Mouse (Mus musculus) neural tube, embryonic 12.5 days (tissue): ENCODE measurements around the gene Ppp1r15b. TPM values are rescaled to one million over a fixed set of nuclear protein-coding genes. Genes with fewer than 3 reads are reported as not detected.

Experiments used
- ATAC-seq: fragments of 200-750 bp; cut with Nextera tagmentation; 2 replicates; pipeline ENCODE4 v1.8.0; 2017; ENCODE audit warnings: low read depth, mild to moderate bottlenecking, moderate TSS enrichment, moderate library complexity; ENCODE audit not compliant: low FRiP score
- H3K27ac ChIP-seq: fragments of 300-500 bp; sonication (generic); 2 replicates; pipeline ENCODE4 v1.5.1; 2016
- H3K27me3 ChIP-seq: fragments of 300-500 bp; sonication (generic); replicated peaks from 2 replicates; pipeline ENCODE4 v1.6.1; 2016; ENCODE audit warnings: mild to moderate bottlenecking
- H3K36me3 ChIP-seq: fragments of 300-500 bp; sonication (generic); 2 replicates; pipeline ENCODE4 v1.6.1; 2016; ENCODE audit warnings: mild to moderate bottlenecking
- H3K4me1 ChIP-seq: fragments of 300-500 bp; sonication (generic); 2 replicates; pipeline ENCODE4 v1.6.1; 2016
- H3K4me2 ChIP-seq: fragments of 300-500 bp; sonication (generic); replicated peaks from 2 replicates; pipeline ENCODE4 v1.6.1; 2016; ENCODE audit warnings: mild to moderate bottlenecking
- H3K4me3 ChIP-seq: fragments of 300-500 bp; sonication (generic); 2 replicates; pipeline ENCODE4 v1.5.1; 2016
- H3K9ac ChIP-seq: fragments of 300-500 bp; sonication (generic); 2 replicates; pipeline ENCODE4 v1.6.1; 2016; ENCODE audit warnings: mild to moderate bottlenecking
- H3K9me3 ChIP-seq: fragments of 300-500 bp; sonication (generic); 2 replicates; pipeline ENCODE4 v1.6.1; 2016; ENCODE audit warnings: mild to moderate bottlenecking
- WGBS: fragments of 180-500 bp; shearing (Covaris S2); methylation state at CpG from one replicate; pipeline ENCODE4 v1.1.7; 2016; 5-methylcytosine and 5-hydroxymethylcytosine counted together
- polyA plus RNA-seq: library from polyadenylated mRNA; unstranded; fragments of >200 nt; fragmentation: Nextera tagmentation; extraction: Ambion mirVana; gene quantifications from 2 replicates; pipeline ENCODE4 v1.2.1, GENCODE M21; 2016

The Ppp1r15b gene
- polyA plus RNA-seq, result 43.3 and 45.8 TPM in 2 replicates

DNA sequence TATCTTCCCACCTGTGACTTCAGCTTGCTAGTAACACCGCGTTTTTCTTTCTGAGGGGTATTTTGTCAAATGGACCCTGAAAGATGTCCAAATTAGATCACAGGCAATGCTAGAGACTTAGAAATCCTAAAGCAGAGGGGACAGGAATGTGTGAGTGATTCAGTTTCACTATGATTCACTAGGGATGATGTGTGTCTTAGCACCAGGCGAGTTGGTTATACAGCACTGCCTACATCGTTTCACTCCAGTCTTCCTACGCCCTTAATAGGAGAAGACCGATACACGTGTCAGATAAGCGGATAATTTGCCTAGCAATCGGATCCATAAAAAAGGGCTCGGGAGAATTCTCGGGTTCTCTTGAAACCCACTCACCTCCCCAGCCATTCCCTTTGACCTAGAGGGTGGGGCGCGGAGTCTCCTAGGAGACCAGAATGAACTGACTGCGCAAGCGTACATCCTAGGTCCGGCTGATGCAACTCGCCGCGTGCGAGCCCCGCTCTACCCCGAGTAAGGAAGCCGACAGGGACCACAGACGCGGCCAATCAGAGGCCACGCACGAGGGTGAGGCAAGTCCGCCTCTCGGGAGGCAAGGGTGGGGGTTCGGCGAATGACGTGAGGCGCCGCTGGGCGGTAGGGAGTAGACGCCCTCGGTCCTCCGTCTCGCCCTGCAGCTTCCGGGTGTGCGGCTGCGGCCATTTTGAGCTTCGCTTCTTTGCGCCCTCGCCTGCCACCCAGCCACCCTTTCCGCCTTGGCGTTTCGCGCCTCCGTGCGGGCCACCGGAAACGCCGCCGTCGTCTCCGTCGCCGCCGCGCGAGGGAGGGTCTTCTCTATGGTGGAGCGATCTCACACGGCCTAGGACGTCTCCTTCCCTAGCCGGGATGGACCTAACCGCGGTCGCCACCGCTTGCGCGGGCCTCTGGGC is at the start of gene Ppp1r15b:
Gene Ppp1r15b, plus strand, starts transcription at position 506 of the 923 bp plus-strand sequence.
- no peaks in the 10 kb centered on the region for H3K27me3 ChIP-seq
- no peaks in the 10 kb centered on the region for H3K36me3 ChIP-seq
- H3K9ac ChIP-seq, result peak within 1 kb of the TSS; percentile 96
- under 1% methylated on average over 72 of the region's 72 CpGs for WGBS
- H3K9me3 ChIP-seq, result no peaks in the 10 kb centered on the region
- H3K4me1 ChIP-seq, result peaks cover 38% of the 10 kb centered on the region
- peak within 1 kb of the TSS; percentile 72 for H3K27ac ChIP-seq
- peak; percentile 98 for ATAC-seq
- peak within 1 kb of the TSS; percentile 97 for H3K4me3 ChIP-seq
- H3K4me2 ChIP-seq, result peak within 1 kb of the TSS; percentile 99

DNA sequence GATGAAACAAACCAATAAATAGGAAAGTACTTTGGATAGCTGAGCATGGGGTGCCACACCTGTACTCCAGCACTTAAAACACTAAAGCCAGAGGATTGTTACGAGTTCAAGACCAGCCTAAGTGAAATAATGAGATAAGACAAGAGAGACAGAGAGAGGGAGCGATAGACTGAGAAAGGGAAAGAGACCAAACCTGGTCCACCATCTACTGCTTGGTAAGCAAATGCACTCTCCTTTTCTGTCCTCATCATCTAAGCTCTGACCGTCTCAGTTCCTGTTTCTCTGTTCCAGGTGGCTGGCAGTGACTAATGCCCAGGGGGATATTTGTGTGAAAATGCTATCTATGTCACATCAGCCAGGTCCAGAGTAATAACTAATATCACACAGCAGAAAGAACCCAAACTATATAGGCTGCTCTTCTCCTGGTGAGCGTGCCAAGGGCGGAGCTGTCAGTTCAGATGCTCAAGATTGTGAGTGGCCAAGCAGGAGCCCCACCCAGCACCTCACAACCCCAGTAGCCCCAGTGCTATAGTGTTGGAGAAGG is 47.9 kb upstream of the Ppp1r15b start:
- H3K4me1 ChIP-seq, result peaks cover 33% of the 10 kb centered on the region
- H3K9ac ChIP-seq, result no peak overlapping the region
- no peak overlapping the region for H3K4me3 ChIP-seq
- H3K27ac ChIP-seq, result no peak overlapping the region
- H3K27me3 ChIP-seq, result peaks cover 3% of the 10 kb centered on the region; the same call in 1 of the 2 replicates
- H3K9me3 ChIP-seq, result no peaks in the 10 kb centered on the region
- no peak for ATAC-seq
- WGBS, result 93% methylated on average over 5 of the region's 5 CpGs
- peaks cover 61% of the 10 kb centered on the region for H3K36me3 ChIP-seq
- no peak overlapping the region for H3K4me2 ChIP-seq

GRCm38 (mm10) chr1:133083942-133084625 is 46.9 kb upstream of the Ppp1r15b start:
- Histone ChIP-seq H3K4me2 (no peak overlapping the region), H3K4me1 (peaks cover 31% of the 10 kb centered on the region), H3K4me3 (no peak overlapping the region), H3K9ac (no peak overlapping the region), H3K27ac (no peak overlapping the region; the same call in 1 of the 2 replicates), H3K36me3 (peaks cover 61% of the 10 kb centered on the region), H3K9me3 (no peaks in the 10 kb centered on the region), H3K27me3 (peaks cover 3% of the 10 kb centered on the region; the same call in 1 of the 2 replicates)
- no peak for ATAC-seq
- WGBS, result 78% methylated on average over 11 of the region's 11 CpGs

- H3K9ac ChIP-seq, result no peak overlapping the region
- 79% methylated on average over 14 of the region's 14 CpGs for WGBS
- H3K4me1 ChIP-seq, result peaks cover 25% of the 10 kb centered on the region
- no peak overlapping the region for H3K4me2 ChIP-seq
- ATAC-seq, result no peak
- H3K4me3 ChIP-seq, result no peak overlapping the region
- H3K36me3 ChIP-seq, result peaks cover 66% of the 10 kb centered on the region
- H3K27me3 ChIP-seq, result peaks cover 3% of the 10 kb centered on the region; the same call in 1 of the 2 replicates
- no peaks in the 10 kb centered on the region for H3K9me3 ChIP-seq
- H3K27ac ChIP-seq, result no peak overlapping the region
Observed at GRCm38 (mm10) chr1:133084708-133085416, 46.1 kb upstream of the Ppp1r15b start.

DNA sequence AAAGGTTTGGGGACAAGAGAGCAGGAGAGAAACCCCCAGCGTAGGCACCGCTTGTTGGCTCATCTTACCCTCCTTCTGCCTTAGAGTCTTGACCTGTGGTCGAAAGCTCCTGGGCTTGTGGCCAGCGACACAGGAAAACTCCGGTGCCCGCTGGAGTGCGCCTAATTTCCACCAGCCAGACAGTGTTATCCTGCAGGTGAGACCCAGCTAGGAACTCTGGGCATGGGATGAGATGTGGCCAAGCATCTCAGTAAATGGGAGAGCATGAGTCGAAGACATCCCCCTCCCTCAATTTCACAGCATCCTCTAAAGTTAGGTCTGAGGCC is 45.6 kb upstream of the Ppp1r15b start:
- peaks cover 3% of the 10 kb centered on the region; the same call in 1 of the 2 replicates for H3K27me3 ChIP-seq
- H3K4me1 ChIP-seq, result peaks cover 20% of the 10 kb centered on the region
- no peaks in the 10 kb centered on the region for H3K9me3 ChIP-seq
- no peak overlapping the region for H3K4me2 ChIP-seq
- H3K9ac ChIP-seq, result no peak overlapping the region
- H3K27ac ChIP-seq, result no peak overlapping the region
- peaks cover 71% of the 10 kb centered on the region for H3K36me3 ChIP-seq
- no peak overlapping the region for H3K4me3 ChIP-seq
- no peak for ATAC-seq
- WGBS, result 96% methylated on average over 8 of the region's 8 CpGs

- Histone ChIP-seq H3K4me1 (peaks cover 11% of the 10 kb centered on the region), H3K9me3 (no peaks in the 10 kb centered on the region), H3K27me3 (peaks cover 3% of the 10 kb centered on the region; the same call in 1 of the 2 replicates), H3K4me3 (no peak overlapping the region), H3K4me2 (no peak overlapping the region), H3K36me3 (peaks cover 76% of the 10 kb centered on the region), H3K27ac (peak overlapping the region; percentile 15; the same call in 1 of the 2 replicates), H3K9ac (0 out of 2 replicates have a peak overlapping the region, but pooled peaks have one; percentile 17)
- 83% methylated on average over 10 of the region's 10 CpGs for WGBS
- no peak for ATAC-seq
Observed at GRCm38 (mm10) chr1:133086804-133087203, 44.1 kb upstream of the Ppp1r15b start.

DNA sequence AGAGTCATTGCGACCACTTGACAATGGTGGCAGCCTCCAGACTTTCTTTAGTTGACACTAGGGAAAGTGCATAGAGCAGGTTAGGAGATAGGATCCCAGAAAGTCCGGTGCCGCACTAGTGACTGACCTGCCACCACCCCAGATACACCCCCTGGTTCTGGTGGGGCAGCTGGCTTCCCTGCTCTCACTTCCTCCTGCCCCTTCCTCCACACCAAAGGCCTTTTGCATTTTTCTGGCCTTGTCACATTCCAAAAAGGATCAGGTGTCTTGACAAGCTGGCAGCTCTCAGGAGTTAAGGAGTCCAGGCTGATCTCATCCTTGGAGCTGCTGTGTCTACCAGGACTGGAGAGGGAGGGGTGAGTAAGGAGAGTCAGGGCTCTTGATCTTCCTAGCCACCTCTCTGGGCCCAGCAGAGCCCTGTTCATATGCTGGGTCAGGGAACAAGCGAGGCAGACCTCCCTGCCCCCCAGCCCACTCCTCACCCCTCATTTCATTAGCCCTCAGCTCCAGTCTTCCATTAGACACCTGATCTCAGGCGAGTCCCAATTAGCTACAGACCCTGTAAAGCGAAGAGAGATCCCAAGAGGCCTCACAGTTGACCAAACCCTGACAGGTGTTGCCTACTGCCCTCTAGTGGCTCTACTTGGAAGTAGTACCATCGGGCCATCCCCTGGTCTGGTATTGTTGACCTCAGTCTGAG is 43.6 kb upstream of the Ppp1r15b start:
- Histone ChIP-seq H3K27me3 (peaks cover 3% of the 10 kb centered on the region; the same call in 1 of the 2 replicates), H3K9me3 (no peaks in the 10 kb centered on the region), H3K36me3 (peaks cover 76% of the 10 kb centered on the region), H3K27ac (peak overlapping the region; percentile 15; the same call in 1 of the 2 replicates), H3K9ac (0 out of 2 replicates have a peak overlapping the region, but pooled peaks have one; percentile 17), H3K4me1 (peaks cover 11% of the 10 kb centered on the region), H3K4me3 (no peak overlapping the region), H3K4me2 (no peak overlapping the region)
- ATAC-seq, result peak; percentile 62; the same call in 1 of the 2 replicates
- WGBS, result 45% methylated on average over 7 of the region's 7 CpGs

DNA sequence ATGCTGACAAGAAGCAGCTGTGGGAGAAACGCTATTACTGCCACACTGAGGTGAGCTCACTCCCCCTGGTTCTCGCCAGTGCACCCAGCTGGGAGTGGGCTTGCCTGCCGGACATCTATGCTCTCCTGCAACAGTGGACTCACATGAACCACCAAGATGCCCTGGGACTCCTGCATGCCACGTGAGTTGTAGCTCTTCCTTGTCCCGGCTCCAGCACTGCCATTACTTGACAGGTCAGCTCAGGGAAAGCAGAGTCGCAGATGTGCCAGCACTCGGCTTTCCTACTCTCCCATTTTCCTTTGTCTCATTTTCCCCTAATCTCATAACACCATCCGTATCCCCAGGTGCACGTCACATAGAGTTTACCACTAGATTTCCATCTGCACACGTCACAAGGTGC is 42.7 kb upstream of the Ppp1r15b start:
- no peak overlapping the region for H3K4me2 ChIP-seq
- 89% methylated on average over 10 of the region's 10 CpGs for WGBS
- no peak overlapping the region for H3K27ac ChIP-seq
- H3K9me3 ChIP-seq, result no peaks in the 10 kb centered on the region
- peaks cover 3% of the 10 kb centered on the region; the same call in 1 of the 2 replicates for H3K27me3 ChIP-seq
- no peak overlapping the region for H3K4me3 ChIP-seq
- no peak overlapping the region for H3K9ac ChIP-seq
- H3K4me1 ChIP-seq, result peaks cover 11% of the 10 kb centered on the region
- H3K36me3 ChIP-seq, result peaks cover 76% of the 10 kb centered on the region
- ATAC-seq, result no peak

- no peak overlapping the region for H3K4me2 ChIP-seq
- WGBS, result 90% methylated on average over 4 of the region's 4 CpGs
- no peak for ATAC-seq
- peaks cover 11% of the 10 kb centered on the region for H3K4me1 ChIP-seq
- no peak overlapping the region for H3K4me3 ChIP-seq
- peaks cover 72% of the 10 kb centered on the region for H3K36me3 ChIP-seq
- H3K9me3 ChIP-seq, result no peaks in the 10 kb centered on the region
- no peak overlapping the region for H3K9ac ChIP-seq
- H3K27ac ChIP-seq, result no peak overlapping the region
- no peaks in the 10 kb centered on the region for H3K27me3 ChIP-seq
Observed at GRCm38 (mm10) chr1:133089415-133089814, 41.5 kb upstream of the Ppp1r15b start.

DNA sequence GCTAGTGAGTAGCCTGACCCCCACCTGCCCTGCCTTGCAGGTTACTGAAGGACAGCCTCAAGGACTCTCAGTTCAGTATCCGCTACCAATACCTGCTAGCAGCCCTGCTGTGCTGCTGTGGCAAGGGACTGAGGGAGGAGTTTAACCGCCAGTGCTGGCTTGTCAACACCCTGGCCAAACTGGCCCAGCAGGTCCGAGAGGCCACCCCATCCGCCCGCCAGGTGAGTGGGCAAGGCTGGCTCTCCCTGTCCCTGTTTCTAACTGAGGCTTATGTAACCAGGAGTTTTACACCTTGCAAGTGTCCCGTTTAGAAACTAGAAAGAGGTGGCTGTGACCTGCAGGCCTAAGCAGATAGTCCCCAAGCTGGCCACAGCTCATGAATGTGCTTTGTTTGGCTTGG is 40.3 kb upstream of the Ppp1r15b start:
- H3K9me3 ChIP-seq, result no peaks in the 10 kb centered on the region
- H3K27me3 ChIP-seq, result no peaks in the 10 kb centered on the region
- no peak for ATAC-seq
- no peak overlapping the region for H3K27ac ChIP-seq
- peaks cover 11% of the 10 kb centered on the region for H3K4me1 ChIP-seq
- H3K9ac ChIP-seq, result no peak overlapping the region
- peaks cover 73% of the 10 kb centered on the region for H3K36me3 ChIP-seq
- H3K4me3 ChIP-seq, result no peak overlapping the region
- 90% methylated on average over 6 of the region's 6 CpGs for WGBS
- no peak overlapping the region for H3K4me2 ChIP-seq

DNA sequence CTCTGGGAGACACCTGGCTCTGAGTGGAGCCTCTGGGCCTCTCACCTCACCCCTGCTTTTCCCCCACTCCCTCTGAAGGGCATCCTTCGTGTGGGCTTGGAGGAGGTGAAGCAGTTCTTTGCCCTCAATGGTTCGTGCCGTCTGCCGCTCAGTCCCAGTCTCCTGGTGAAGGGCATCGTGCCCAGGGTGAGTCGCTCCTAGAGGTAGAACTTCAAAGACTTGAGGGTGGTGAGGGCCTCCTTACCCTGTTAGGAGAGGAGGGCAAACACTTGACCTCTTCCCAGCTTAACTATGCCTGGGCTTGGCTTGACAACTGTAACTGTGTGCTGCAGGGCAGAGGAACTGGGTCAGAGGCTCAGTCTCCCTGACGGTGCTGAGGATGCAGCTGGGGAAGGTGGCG is 39.5 kb upstream of the Ppp1r15b start:
- Histone ChIP-seq H3K9me3 (no peaks in the 10 kb centered on the region), H3K4me3 (no peak overlapping the region), H3K36me3 (peaks cover 78% of the 10 kb centered on the region), H3K27ac (no peak overlapping the region), H3K27me3 (no peaks in the 10 kb centered on the region), H3K4me1 (peaks cover 11% of the 10 kb centered on the region), H3K9ac (no peak overlapping the region), H3K4me2 (no peak overlapping the region)
- ATAC-seq, result no peak
- WGBS, result 91% methylated on average over 8 of the region's 8 CpGs
